Mouse (Mus musculus): ENCODE data around the gene Ahr.

Gene Ahr

DNA sequence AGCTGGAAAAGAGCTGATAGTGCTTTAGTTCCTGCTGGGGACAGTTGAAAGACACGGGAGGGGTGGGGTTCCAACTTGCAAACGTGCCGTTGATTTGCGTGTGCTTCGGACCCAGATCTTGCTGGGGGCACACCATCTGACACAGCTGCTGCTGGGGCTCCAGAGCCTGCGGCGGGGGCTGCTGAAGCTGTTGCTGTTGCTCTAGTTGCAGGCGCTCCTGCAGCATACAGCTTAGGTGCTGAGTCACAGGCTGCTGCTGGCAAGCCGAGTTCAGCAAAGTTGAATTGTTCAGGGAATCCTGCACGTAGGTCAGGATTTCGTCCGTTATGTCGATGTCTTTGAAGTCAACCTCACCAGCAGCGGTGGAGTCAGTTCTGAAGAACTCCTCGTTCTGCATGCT lies 30.8 kb downstream of the Ahr start:
- in situ Hi-C loops (cut with MboI; ENCODE audit: low sequenced_read_pairs), result no loop called here

DNA sequence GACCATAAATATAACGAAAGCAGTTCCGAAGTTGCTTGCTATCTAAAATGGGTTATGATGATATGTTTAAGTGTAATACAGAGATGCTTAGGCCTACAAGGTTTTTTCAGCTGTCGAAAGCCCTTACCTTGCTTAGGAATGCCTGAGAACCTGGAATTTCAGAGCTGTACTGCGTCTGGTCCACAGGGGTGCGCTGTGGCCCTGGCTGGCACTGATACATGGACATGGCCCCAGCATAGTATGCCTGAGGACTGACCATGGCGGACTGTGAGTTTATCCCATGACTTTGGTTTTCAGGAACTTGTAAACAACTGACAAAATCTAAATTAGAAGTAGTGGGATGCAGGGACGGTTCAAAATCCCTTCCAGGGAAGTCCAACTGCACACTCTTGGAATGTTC lies 31.3 kb downstream of the Ahr start:
- in situ Hi-C loops (cut with MboI; ENCODE audit: low sequenced_read_pairs), result no loop called here

DNA sequence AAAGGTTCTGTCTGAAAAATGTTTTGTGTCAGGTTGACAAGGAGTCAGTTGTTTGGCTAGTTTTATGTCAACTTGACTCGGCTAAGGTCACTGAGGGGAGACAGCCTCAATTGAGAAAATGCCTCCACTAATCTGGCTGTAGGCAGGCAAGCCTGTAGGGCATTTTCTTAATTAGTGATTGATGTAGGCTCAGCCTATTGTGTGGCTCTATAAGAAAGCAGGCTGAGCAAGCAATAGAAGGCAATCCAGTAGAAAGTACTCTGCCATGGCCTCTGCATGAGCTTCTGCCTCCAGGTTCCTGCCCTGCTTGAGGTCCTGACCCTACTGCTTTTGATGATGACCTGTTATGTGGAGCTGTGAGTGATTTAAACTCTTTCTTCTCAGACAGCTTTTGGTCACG lies 33.4 kb downstream of the Ahr start:
- in situ Hi-C loops (cut with MboI; ENCODE audit: low sequenced_read_pairs), result no loop called here

DNA sequence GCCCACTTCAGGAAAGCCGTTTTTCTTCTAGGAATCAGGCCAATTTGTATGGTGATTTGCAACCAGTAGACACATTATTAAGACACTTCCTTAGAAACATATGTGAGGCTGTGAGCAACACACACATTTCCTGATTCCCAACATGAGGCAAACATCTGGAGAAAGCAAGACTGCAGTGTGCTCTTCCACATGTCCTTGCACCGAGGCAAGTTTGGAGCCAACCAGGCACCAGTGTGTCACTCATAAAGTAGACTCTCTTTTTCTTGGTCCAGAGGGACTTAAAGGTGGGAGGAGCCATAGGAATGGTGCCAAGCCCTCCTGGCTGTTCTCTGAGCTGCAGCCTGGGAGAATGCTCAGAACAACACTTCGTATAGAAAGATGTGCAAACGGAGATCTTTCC lies 39.6 kb downstream of the Ahr start:
- in situ Hi-C loops (cut with MboI; ENCODE audit: low sequenced_read_pairs), result no loop called here

DNA sequence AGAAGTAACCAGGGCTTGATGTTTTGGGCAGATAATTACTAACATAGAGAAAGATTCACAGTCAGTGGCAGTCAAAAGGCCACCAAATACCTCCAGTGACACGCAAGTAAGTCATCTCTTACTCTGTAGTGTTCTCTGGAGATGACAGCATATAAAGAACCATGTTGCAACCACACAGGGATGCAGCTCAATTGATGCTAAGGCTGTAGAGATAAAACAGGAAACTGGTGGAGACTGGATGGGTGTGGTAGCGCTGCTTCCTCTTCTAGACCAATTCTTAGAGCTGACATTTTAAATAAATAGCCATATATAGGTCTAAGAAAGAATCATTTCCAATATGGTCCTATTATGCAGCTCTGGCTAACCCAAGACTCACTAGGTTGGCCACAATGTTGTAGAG lies 54.1 kb downstream of the Ahr start:
- in situ Hi-C loops (cut with MboI; ENCODE audit: low sequenced_read_pairs), result no loop called here

DNA sequence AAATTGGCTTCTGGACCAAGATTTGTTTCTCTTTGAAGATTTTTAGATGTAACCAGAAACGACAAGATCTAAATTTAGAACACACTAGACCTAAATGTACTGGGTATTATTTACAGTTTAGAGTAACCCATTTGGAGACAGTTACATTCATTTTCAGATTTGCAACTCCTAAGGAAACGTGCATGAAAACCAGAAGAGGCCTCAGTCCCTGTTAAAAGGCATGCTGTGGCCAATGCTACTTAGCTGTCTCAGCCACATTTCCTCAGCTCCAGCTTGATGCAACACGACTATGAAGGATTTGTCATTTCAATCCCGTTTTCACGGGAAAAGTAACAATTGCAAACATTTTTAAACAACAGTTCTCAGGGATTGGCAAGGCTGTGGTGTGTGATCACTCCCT lies 55.9 kb downstream of the Ahr start:
- in situ Hi-C loops (cut with MboI; ENCODE audit: low sequenced_read_pairs), result no loop called here

DNA sequence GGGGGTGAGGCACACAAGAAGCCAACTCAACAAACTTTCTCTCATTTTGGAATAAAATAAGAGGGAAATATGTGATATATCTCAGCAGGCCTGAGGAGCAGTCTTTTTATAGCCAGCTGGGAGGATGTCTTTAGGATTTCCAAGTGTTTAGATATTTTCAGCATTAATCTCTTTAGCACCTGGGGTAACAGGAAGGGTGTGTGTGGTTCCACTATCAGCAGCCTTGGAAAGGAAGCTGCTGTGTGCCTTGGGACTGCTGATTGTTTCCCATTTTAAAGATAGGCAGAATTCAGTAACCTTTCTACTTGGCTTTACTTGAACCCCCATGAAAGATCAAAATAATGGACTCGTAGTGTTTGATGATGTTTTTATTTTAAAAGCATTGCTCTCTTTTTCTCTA lies 71.4 kb downstream of the Ahr start:
- in situ Hi-C loops (cut with MboI; ENCODE audit: low sequenced_read_pairs), result no loop called here

DNA sequence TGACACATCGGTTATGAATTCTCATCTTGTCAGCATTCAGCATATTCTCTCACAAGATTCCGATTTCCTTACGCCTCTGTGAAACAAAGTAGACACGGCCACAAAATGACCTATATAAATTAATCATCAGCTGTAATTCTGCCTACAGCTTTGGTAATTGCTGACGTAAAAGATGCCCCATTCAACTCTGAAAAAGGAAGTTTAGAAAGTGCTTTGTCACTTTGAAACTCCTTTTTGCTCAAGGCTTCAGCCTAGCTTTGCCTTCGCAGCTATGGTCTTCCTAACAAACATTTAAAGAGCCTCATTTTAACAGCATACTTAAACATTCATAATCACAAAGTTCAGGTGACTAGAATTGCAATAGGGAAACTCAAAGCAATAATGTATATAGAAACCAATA lies 72.2 kb downstream of the Ahr start:
- in situ Hi-C loops (cut with MboI; ENCODE audit: low sequenced_read_pairs), result no loop called here

DNA sequence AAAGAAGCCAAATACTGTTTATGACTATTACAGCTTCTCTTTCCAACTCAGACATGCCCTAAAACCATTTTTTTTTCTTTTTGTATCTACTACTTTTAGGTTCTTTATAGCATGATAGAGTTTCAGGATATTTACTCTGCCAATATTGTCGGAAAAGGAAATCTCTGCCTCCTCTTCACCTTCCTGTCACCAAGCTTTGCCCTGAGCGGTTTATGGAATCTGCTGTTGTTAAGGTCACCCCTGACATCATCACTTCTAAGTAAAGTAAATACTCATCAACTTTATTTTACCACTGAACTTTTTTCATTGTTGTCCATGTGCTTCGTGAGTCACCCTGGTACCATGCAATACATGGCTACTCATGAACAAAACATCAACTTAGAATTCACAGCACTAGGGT lies 75.2 kb downstream of the Ahr start:
- in situ Hi-C loops (cut with MboI; ENCODE audit: low sequenced_read_pairs), result no loop called here
